Mouse (Mus musculus) spleen, adult 2 months (tissue): ENCODE results near the gene Fga.

Experiments
- CTCF ChIP-seq: fragments of 200-500 bp; IDR thresholded peaks from 2 replicates; pipeline ENCODE4 v1.5.1; 2011; ENCODE audit warnings: mild to moderate bottlenecking, inconsistent platforms; ENCODE audit not compliant: insufficient read depth, insufficient read length, insufficient replicate concordance; ENCODE audit errors: extremely low read depth
- POLR2A ChIP-seq: fragments of 200-500 bp; IDR thresholded peaks from 2 replicates; pipeline ENCODE4 v1.6.1; 2011; ENCODE audit warnings: low read depth, low read length, inconsistent platforms

- TF ChIP-seq POLR2A (no peak), CTCF (peak; percentile 7; the same call in 1 of the 2 replicates)
These were observed 27.0 kb upstream of the Fga start for GRCm38 (mm10) chr3:82998772-82999463.
